Comparison of ENCODE assay signal across 19 mouse cellular contexts in the genomic region with DNA sequence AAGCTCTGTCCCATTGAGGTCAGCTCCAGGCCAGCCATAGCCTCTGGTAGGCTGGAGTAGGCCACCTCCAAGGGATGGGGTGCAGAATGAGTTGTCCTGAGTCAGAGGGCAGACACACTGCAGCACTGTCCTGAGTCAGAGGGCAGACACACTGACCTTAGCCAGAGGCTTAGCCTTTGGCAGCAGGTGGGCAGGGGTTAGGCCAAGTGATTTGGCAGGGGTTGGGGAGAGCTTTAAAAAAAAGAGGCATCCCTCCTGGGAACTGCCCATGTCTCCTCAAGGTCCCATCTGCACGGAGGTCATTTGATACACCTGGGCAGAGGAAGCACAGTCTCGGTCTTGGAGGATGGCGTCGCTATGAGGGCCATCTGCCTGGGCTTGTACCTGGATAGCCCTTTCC. TPM values are rescaled to one million over a fixed set of nuclear protein-coding genes. Genes with fewer than 3 reads are reported as not detected.
"Had no signal": no experiment of that assay in that cellular context is flagged by ENCODE, and none has a peak within 500 bp of the region (broad histone marks: within the 10 kb centered on the region; RNA-seq: fewer than 3 reads in every experiment).

No protein-coding gene starts in this region.

- ATAC-seq: midbrain, embryonic 13.5 days had no signal

- H3K9me3 ChIP-seq: limb, embryonic 13.5 days; midbrain, embryonic 13.5 days; neural tube, embryonic 12.5 days had no signal

- H3K4me2 ChIP-seq: limb, embryonic 13.5 days; midbrain, embryonic 13.5 days; neural tube, embryonic 12.5 days had no signal

- H3K4me3 ChIP-seq: layer of hippocampus, adult 2 months; limb, embryonic 13.5 days; midbrain, embryonic 13.5 days; neural tube, embryonic 12.5 days had no signal

- H3K27me3 ChIP-seq: limb, embryonic 13.5 days had no signal

- H3K4me1 ChIP-seq: midbrain, embryonic 13.5 days; neural tube, embryonic 12.5 days had no signal

- H3K27ac ChIP-seq: kidney, postnatal 0 days; layer of hippocampus, adult 2 months; limb, embryonic 13.5 days; liver, embryonic 14.5 days; midbrain, embryonic 13.5 days; neural tube, embryonic 12.5 days had no signal

- H3K9ac ChIP-seq: limb, embryonic 13.5 days; liver, embryonic 14.5 days; midbrain, embryonic 13.5 days; neural tube, embryonic 12.5 days had no signal

- DNase-seq: kidney, postnatal 36 days; left cerebral cortex, postnatal 4 days; lung, adult 18-20 months; lung, postnatal 36 days; spleen, adult 18-20 months; thymus, adult 18-20 months; thymus, postnatal 14 days had no signal

RNA-seq across cellular contexts. Expression of a gene that starts 36.1 kb away (rescaled TPM):
- total RNA-seq: layer of hippocampus, postnatal 14 days; left cerebral cortex, adult 18-20 months; left cerebral cortex, postnatal 10 days; liver, adult 2 months; megakaryocyte progenitor cell, adult 5-6 weeks; midbrain, postnatal 0 days had no signal
- polyA plus RNA-seq: liver, adult 2 months had no signal
